20 mouse cellular contexts compared by ENCODE assay signal in the genomic region with DNA sequence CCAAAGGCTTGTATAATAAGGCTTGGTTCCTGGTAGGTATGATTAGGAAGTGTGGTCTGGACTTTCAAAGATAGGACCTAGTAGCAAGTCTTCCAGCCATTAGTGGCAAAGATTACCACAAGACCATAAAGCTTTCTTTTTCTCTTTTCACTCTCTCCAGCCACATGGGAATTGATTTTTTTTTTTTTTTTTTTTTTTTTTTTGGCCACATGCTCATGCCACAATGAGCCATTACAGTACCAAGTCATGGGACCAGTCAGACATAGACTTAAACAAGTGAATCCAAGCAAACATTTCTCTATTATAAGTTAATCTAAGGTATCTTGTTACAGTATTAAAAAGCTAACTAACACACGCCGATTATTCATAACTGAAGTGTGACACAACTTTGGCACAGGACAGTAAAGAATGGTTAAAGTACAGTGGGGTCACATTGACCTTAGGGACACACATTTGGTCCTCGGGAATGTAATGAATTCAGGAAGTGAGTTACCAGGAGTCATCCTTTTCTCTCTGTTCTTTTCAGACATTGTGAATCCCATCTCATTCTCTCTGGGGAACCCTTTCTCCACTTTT.
"Had no signal": no experiment of that assay in that cellular context is flagged by ENCODE, and none has a peak within 500 bp of the region (broad histone marks: within the 10 kb centered on the region; RNA-seq: fewer than 3 reads in every experiment).

No protein-coding gene starts in this region.

- ATAC-seq: liver, postnatal 0 days; lung, postnatal 0 days; midbrain, embryonic 16.5 days had no signal

- H3K4me2 ChIP-seq: lung, embryonic 15.5 days; midbrain, embryonic 12.5 days; neural tube, embryonic 13.5 days; neural tube, embryonic 15.5 days; stomach, embryonic 15.5 days had no signal

- H3K9ac ChIP-seq: liver, postnatal 0 days; lung, embryonic 15.5 days; midbrain, embryonic 12.5 days; neural tube, embryonic 13.5 days; neural tube, embryonic 15.5 days; stomach, embryonic 15.5 days had no signal

- H3K4me1 ChIP-seq: lung, embryonic 15.5 days; midbrain, embryonic 12.5 days; neural tube, embryonic 15.5 days; stomach, embryonic 15.5 days had no signal

- H3K27ac ChIP-seq: lung, embryonic 15.5 days; macrophage; midbrain, embryonic 10.5 days; midbrain, embryonic 12.5 days; neural tube, embryonic 13.5 days; neural tube, embryonic 15.5 days; stomach, embryonic 15.5 days; stomach, postnatal 0 days had no signal

- DNase-seq: liver, postnatal 0 days; lung, adult 2 months; lung, postnatal 14 days; lung, postnatal 36 days; midbrain, embryonic 14.5 days; right cerebral cortex, postnatal 14 days; thymus, adult 2 months; thymus, postnatal 25 days; thymus, postnatal 4 days had no signal

- H3K9me3 ChIP-seq: lung, embryonic 15.5 days; megakaryocyte, embryonic 14.5 days; midbrain, embryonic 10.5 days; midbrain, embryonic 12.5 days; neural tube, embryonic 13.5 days; neural tube, embryonic 15.5 days; stomach, embryonic 15.5 days had no signal

- H3K36me3 ChIP-seq: lung, embryonic 15.5 days; midbrain, embryonic 10.5 days; midbrain, embryonic 12.5 days; neural tube, embryonic 13.5 days; neural tube, embryonic 15.5 days; stomach, embryonic 15.5 days had no signal

- H3K27me3 ChIP-seq: lung, embryonic 15.5 days; midbrain, embryonic 12.5 days; neural tube, embryonic 13.5 days; neural tube, embryonic 15.5 days; stomach, embryonic 15.5 days had no signal

- H3K4me3 ChIP-seq: lung, embryonic 15.5 days; megakaryocyte, embryonic 14.5 days; midbrain, embryonic 10.5 days; midbrain, embryonic 12.5 days; neural tube, embryonic 13.5 days; neural tube, embryonic 15.5 days; stomach, embryonic 15.5 days had no signal
